Mouse (Mus musculus) CH12.LX (cell line): ENCODE measurements around the gene Tpm1. TPM values are rescaled to one million over a fixed set of nuclear protein-coding genes. Genes with fewer than 3 reads are reported as not detected.

Experiments used
- DNase-seq: peaks from one replicate; pipeline ENCODE4 v3.0.0-alpha.2; 2013; ENCODE audit errors: extremely low read depth
- H3K27ac ChIP-seq: 2 replicates; pipeline ENCODE4 v1.5.1; 2012; ENCODE audit warnings: low read depth, mild to moderate bottlenecking, control low read depth, moderate library complexity; ENCODE audit not compliant: insufficient read depth
- H3K27me3 ChIP-seq: replicated peaks from 2 replicates; pipeline ENCODE3; 2012; ENCODE audit warnings: inconsistent platforms
- H3K36me3 ChIP-seq, 2 experiments: replicated peaks in 1 of 2; 2 replicates each; pipeline versions ENCODE3 to v1.6.1; 2012; ENCODE audit warnings: inconsistent platforms in 1 of 2, low read length in 1 of 2, mild to moderate bottlenecking in 1 of 2, mixed read lengths in 1 of 2, moderate library complexity in 1 of 2; ENCODE audit not compliant: control insufficient read depth in 1 of 2, insufficient read depth in 1 of 2
- H3K4me1 ChIP-seq, 2 experiments: 2 replicates each; pipeline ENCODE4 v1.6.1; 2012; ENCODE audit warnings: inconsistent platforms in 1 of 2, moderate library complexity in 1 of 2; ENCODE audit not compliant: insufficient read depth in 2 of 2, control insufficient read depth in 1 of 2
- H3K4me2 ChIP-seq: 2 replicates; pipeline ENCODE4 v1.6.1; 2012; ENCODE audit warnings: low read depth, mild to moderate bottlenecking, control low read depth; ENCODE audit not compliant: poor library complexity, insufficient read depth, severe bottlenecking
- H3K4me3 ChIP-seq, 3 experiments: fragments of 150-350 bp in 1 of 3; sonication (generic) in 1 of 3; replicated peaks in 1 of 3; 2 replicates each; pipeline versions ENCODE3 to v1.5.1; 2011 to 2012; ENCODE audit warnings: low read depth in 2 of 3, low read length in 2 of 3, mild to moderate bottlenecking in 2 of 3, moderate library complexity in 2 of 3, control low read depth in 1 of 3, improper control_type of control experiment in 1 of 3, inconsistent platforms in 1 of 3, mixed read lengths in 1 of 3; ENCODE audit not compliant: poor library complexity in 1 of 3
- H3K79me2 ChIP-seq: replicated peaks from 2 replicates; pipeline ENCODE4 v1.6.1; 2012; ENCODE audit warnings: mild to moderate bottlenecking, moderate library complexity; ENCODE audit not compliant: control insufficient read depth, poor library complexity, insufficient read depth, severe bottlenecking; ENCODE audit errors: extremely low read depth
- H3K9ac ChIP-seq: 2 replicates; pipeline ENCODE4 v1.6.1; 2012; ENCODE audit warnings: low read depth, mild to moderate bottlenecking, control low read depth, moderate library complexity; ENCODE audit not compliant: insufficient read depth
- H3K9me3 ChIP-seq: replicated peaks from 2 replicates; pipeline ENCODE3; 2012; ENCODE audit warnings: low read length, inconsistent platforms, mixed read lengths
- CHD1 ChIP-seq: IDR thresholded peaks from 2 replicates; pipeline ENCODE4 v1.6.1; 2012; ENCODE audit warnings: low read depth, low read length, improper control_type of control experiment, inconsistent platforms
- CTCF ChIP-seq, 2 experiments: IDR thresholded peaks in 1 of 2; conservative IDR thresholded peaks in 1 of 2; 2 replicates each; pipeline ENCODE4 v1.5.1; 2011 to 2012; ENCODE audit warnings: low read depth in 2 of 2, low read length in 2 of 2, improper control_type of control experiment in 1 of 2, inconsistent platforms in 1 of 2, mild to moderate bottlenecking in 1 of 2, moderate library complexity in 1 of 2
- EP300 ChIP-seq: IDR thresholded peaks from 2 replicates; pipeline ENCODE4 v1.6.1; 2011; ENCODE audit warnings: low read length, improper control_type of control experiment
- ETS1 ChIP-seq: conservative IDR thresholded peaks from 2 replicates; pipeline ENCODE4 v1.6.1; 2012; ENCODE audit warnings: low read depth, mild to moderate bottlenecking, inconsistent platforms, low read length, improper control_type of control experiment, moderate library complexity
- GABPA ChIP-seq: IDR thresholded peaks from 2 replicates; pipeline ENCODE4 v1.6.1; 2012; ENCODE audit warnings: low read depth, low read length, improper control_type of control experiment, inconsistent platforms; ENCODE audit not compliant: insufficient replicate concordance
- HCFC1 ChIP-seq: IDR thresholded peaks from 2 replicates; pipeline ENCODE4 v1.6.1; 2012; ENCODE audit warnings: low read depth, mild to moderate bottlenecking, inconsistent platforms, low read length, improper control_type of control experiment
- KAT2A ChIP-seq: IDR thresholded peaks from 2 replicates; pipeline ENCODE4 v1.6.1; 2012; ENCODE audit warnings: low read length, improper control_type of control experiment, inconsistent platforms; ENCODE audit not compliant: insufficient replicate concordance
- MAFK ChIP-seq: IDR thresholded peaks from 2 replicates; pipeline ENCODE4 v1.6.1; 2011; ENCODE audit warnings: low read length, improper control_type of control experiment; ENCODE audit not compliant: insufficient replicate concordance
- MAX ChIP-seq: IDR thresholded peaks from 2 replicates; pipeline ENCODE4 v1.6.1; 2011; ENCODE audit warnings: low read length, improper control_type of control experiment
- MAZ ChIP-seq: IDR thresholded peaks from 2 replicates; pipeline ENCODE4 v1.6.1; 2012; ENCODE audit warnings: low read depth, mild to moderate bottlenecking, inconsistent platforms, low read length, improper control_type of control experiment, moderate library complexity
- MXI1 ChIP-seq: IDR thresholded peaks from 2 replicates; pipeline ENCODE4 v1.6.1; 2011; ENCODE audit warnings: mild to moderate bottlenecking, low read depth, low read length, improper control_type of control experiment
- MYC ChIP-seq: IDR thresholded peaks from 2 replicates; pipeline ENCODE4 v1.6.1; 2011; ENCODE audit warnings: low read depth, mild to moderate bottlenecking, improper control_type of control experiment, low read length
- NELFE ChIP-seq: IDR thresholded peaks from 2 replicates; pipeline ENCODE4 v1.6.1; 2011; ENCODE audit warnings: low read depth, low read length, improper control_type of control experiment
- NRF1 ChIP-seq: IDR thresholded peaks from 2 replicates; pipeline ENCODE4 v1.6.1; 2014; ENCODE audit warnings: low read depth, mild to moderate bottlenecking, inconsistent platforms, low read length, improper control_type of control experiment, moderate library complexity
- PAX5 ChIP-seq: IDR thresholded peaks from 2 replicates; pipeline ENCODE4 v1.6.1; 2012; ENCODE audit warnings: low read length, inconsistent platforms, mixed read lengths
- POLR2A ChIP-seq: IDR thresholded peaks from 2 replicates; pipeline ENCODE4 v1.6.1; 2011; ENCODE audit warnings: low read depth, mild to moderate bottlenecking, improper control_type of control experiment, low read length
- RAD21 ChIP-seq: IDR thresholded peaks from 2 replicates; pipeline ENCODE4 v1.6.1; 2011; ENCODE audit warnings: low read depth, mild to moderate bottlenecking, low read length, improper control_type of control experiment, moderate library complexity
- RCOR1 ChIP-seq: conservative IDR thresholded peaks from 2 replicates; pipeline ENCODE4 v1.6.1; 2012; ENCODE audit warnings: low read depth, mild to moderate bottlenecking, inconsistent platforms, low read length, improper control_type of control experiment
- SIN3A ChIP-seq: IDR thresholded peaks from 2 replicates; pipeline ENCODE4 v1.6.1; 2012; ENCODE audit warnings: low read length, improper control_type of control experiment, inconsistent platforms
- TBP ChIP-seq: conservative IDR thresholded peaks from 2 replicates; pipeline ENCODE4 v1.6.1; 2011; ENCODE audit warnings: low read depth, low read length, improper control_type of control experiment
- TCF12 ChIP-seq: IDR thresholded peaks from 2 replicates; pipeline ENCODE4 v1.6.1; 2014; ENCODE audit warnings: low read depth, mild to moderate bottlenecking, inconsistent platforms, low read length, improper control_type of control experiment
- UBTF ChIP-seq: IDR thresholded peaks from 2 replicates; pipeline ENCODE4 v1.6.1; 2012; ENCODE audit warnings: low read depth, mild to moderate bottlenecking, inconsistent platforms, low read length, improper control_type of control experiment, moderate library complexity
- USF1 ChIP-seq: IDR thresholded peaks from 2 replicates; pipeline ENCODE4 v1.6.1; 2014; ENCODE audit warnings: low read depth, mild to moderate bottlenecking, inconsistent platforms, low read length, improper control_type of control experiment
- USF2 ChIP-seq: conservative IDR thresholded peaks from 2 replicates; pipeline ENCODE4 v1.6.1; 2011; ENCODE audit warnings: low read depth, low read length, improper control_type of control experiment
- ZC3H11A ChIP-seq: IDR thresholded peaks from 2 replicates; pipeline ENCODE4 v1.6.1; 2012; ENCODE audit warnings: low read depth, mild to moderate bottlenecking, inconsistent platforms, low read length, improper control_type of control experiment
- ZKSCAN1 ChIP-seq: IDR thresholded peaks from 2 replicates; pipeline ENCODE4 v1.6.1; 2012; ENCODE audit warnings: low read depth, inconsistent platforms, low read length, improper control_type of control experiment, borderline replicate concordance
- ZNF384 ChIP-seq: IDR thresholded peaks from 2 replicates; pipeline ENCODE4 v1.6.1; 2012; ENCODE audit warnings: low read depth, low read length, improper control_type of control experiment, inconsistent platforms
- dilution Hi-C: fragments of 300-500 bp; cut with MboI; formaldehyde crosslinking; loops from 2 replicates; pipeline ENCODE4 v1.14.3; 2020; ENCODE audit warnings: low sequenced_read_pairs; ENCODE audit not compliant: extremely low pct_unique_long_range_greater_than_20kb, extremely low pct_ligation_motif_present
- in situ Hi-C: fragments of 300-500 bp; cut with MboI; formaldehyde crosslinking; loops from 3 replicates; pipeline ENCODE4 v1.14.3; 2019; ENCODE audit warnings: low sequenced_read_pairs, low pct_ligation_motif_present, low pct_unique_long_range_greater_than_20kb, mixed read lengths
- polyA plus RNA-seq: library from polyadenylated mRNA; unstranded; fragments of >175 nt; gene quantifications from 2 replicates; pipeline ENCODE4 v1.2.1, GENCODE M21; 2012; ENCODE audit warnings: low read depth; ENCODE audit not compliant: insufficient read length
- total RNA-seq, 2 experiments: library from RNA; depleted of rRNA; stranded (reverse); fragments of 300-350 nt in 1 of 2; fragments of >200 nt in 1 of 2; gene quantifications; 2 replicates each; pipeline ENCODE4 v1.2.3; 2012 to 2014

Gene Tpm1
- total and polyA plus RNA-seq, 3 experiments, result 34.6 to 178 (median 63.1) TPM

DNA sequence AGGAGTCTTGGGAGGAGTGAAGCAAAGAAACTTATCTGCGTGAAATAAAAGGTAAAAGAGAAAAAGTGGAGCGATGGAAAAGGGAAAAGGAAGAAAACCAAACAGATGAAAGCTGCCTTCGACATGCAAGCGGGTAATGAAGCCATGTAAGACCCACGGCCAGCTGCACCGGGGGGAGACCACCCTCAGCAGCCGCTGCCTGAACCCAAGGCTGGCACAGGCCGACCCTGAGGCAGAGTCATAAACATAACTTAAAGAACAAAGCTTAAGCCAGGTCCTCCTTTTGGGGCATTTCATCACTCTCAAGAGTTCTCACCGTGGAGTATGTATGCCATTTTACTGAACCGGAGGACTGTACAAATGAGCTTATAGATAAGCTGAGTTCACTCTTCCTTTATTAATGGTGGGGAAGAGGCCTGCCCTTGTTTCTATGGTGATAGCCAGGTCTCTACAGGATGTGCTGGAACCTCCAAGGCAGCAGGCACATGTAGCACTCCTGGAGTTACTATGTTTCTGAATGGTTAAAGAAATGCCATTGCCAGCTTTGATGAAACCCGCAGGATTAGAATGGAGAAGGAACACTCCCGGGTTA is 21.0 kb downstream of the Tpm1 start:
- no peaks in the 10 kb centered on the region for H3K9me3 ChIP-seq
- DNase-seq, result no peak
- H3K9ac ChIP-seq, result no peak overlapping the region
- H3K4me3 ChIP-seq, result no peak overlapping the region
- no peaks in the 10 kb centered on the region for H3K79me2 ChIP-seq
- H3K4me1 ChIP-seq, result peaks cover 18 to 46% of the 10 kb centered on the region in 2 experiments
- TF ChIP-seq CTCF (conservative IDR thresholded peaks at IDR 0.05 in 1 of 2, IDR thresholded peaks at IDR 0.05 in 1 of 2; ENCODE audit: low read depth in 2 of 2, low read length in 2 of 2), result no peak
- no peak for TF ChIP-seq TBP
- no peak for TF ChIP-seq EP300
- TF ChIP-seq ZKSCAN1, result no peak
- TF ChIP-seq TCF12, result no peak
- TF ChIP-seq MAX, result no peak
- no peak for TF ChIP-seq MAZ
- no peak for TF ChIP-seq KAT2A
- TF ChIP-seq ZNF384, result no peak
- no peak for TF ChIP-seq NRF1
- TF ChIP-seq PAX5, result no peak
- TF ChIP-seq ETS1, result no peak
- no peak for TF ChIP-seq RCOR1
- TF ChIP-seq ZC3H11A, result no peak
- TF ChIP-seq MXI1, result no peak
- TF ChIP-seq USF2, result no peak
- TF ChIP-seq GABPA, result no peak
- no peak for TF ChIP-seq CHD1
- H3K27ac ChIP-seq, result no peak overlapping the region
- no peaks in the 10 kb centered on the region for H3K27me3 ChIP-seq
- in situ Hi-C loops (no loop called here), dilution Hi-C loops (no loop called here)
- H3K36me3 ChIP-seq, result peaks cover 27 to 93% of the 10 kb centered on the region in 2 experiments
- no peak overlapping the region for H3K4me2 ChIP-seq

DNA sequence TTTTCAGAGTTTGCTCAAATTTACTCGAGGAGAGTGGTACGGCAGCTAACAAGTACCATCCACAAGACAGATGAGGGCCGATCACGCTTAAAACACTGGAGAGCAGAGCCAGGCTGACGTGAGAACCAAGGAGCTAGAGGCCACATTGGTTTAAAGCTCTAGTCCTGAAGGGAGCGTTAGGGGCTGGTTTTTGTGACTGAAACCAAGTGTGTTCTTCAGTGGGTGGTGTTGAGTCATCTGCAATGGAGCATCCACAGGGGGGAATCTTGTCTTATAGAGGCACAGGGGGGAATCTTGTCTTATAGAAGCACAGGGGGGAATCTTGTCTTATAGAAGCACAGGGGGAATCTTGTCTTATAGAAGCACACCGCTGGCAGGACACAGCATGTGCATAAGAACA is 22.3 kb downstream of the Tpm1 start:
- TF ChIP-seq SIN3A, result no peak
- TF ChIP-seq HCFC1, result no peak
- no peak for TF ChIP-seq MAX
- TF ChIP-seq GABPA, result no peak
- no peak for TF ChIP-seq ZKSCAN1
- no peak for TF ChIP-seq NELFE
- TF ChIP-seq KAT2A, result no peak
- no peak for TF ChIP-seq MYC
- TF ChIP-seq CTCF (conservative IDR thresholded peaks at IDR 0.05 in 1 of 2, IDR thresholded peaks at IDR 0.05 in 1 of 2; ENCODE audit: low read depth in 2 of 2, low read length in 2 of 2), result no peak
- TF ChIP-seq TBP, result no peak
- no peak for TF ChIP-seq RAD21
- no peak for TF ChIP-seq UBTF
- no peak for TF ChIP-seq MAFK
- no peak for TF ChIP-seq ZNF384
- no peak for TF ChIP-seq POLR2A
- no peak for TF ChIP-seq USF1
- peaks cover 18 to 93% of the 10 kb centered on the region in 2 experiments for H3K36me3 ChIP-seq
- no peak overlapping the region for H3K27ac ChIP-seq

More for the DNA sequence above, 22.3 kb downstream of the Tpm1 start:
- Histone ChIP-seq H3K4me1 (peaks cover 18 to 54% of the 10 kb centered on the region in 2 experiments), H3K9ac (no peak overlapping the region), H3K79me2 (no peaks in the 10 kb centered on the region), H3K27me3 (no peaks in the 10 kb centered on the region), H3K4me3 (no peak overlapping the region), H3K9me3 (no peaks in the 10 kb centered on the region), H3K4me2 (no peak overlapping the region)
- in situ Hi-C loops (no loop called here), dilution Hi-C loops (no loop called here)
- DNase-seq, result no peak
